Mouse (Mus musculus) midbrain, embryonic 16.5 days (tissue): ENCODE data around the gene Lrp1. TPM values are rescaled to one million over a fixed set of nuclear protein-coding genes. Genes with fewer than 3 reads are reported as not detected.
A peak's percentile ranks its signal among the peaks of the same experiment; 100 is the strongest.

Source experiments
- ATAC-seq: fragments of 200-750 bp; cut with Nextera tagmentation; 2 replicates; pipeline ENCODE4 v1.8.0; 2017; ENCODE audit warnings: moderate TSS enrichment
- H3K27ac ChIP-seq: fragments of 300-500 bp; sonication (generic); 2 replicates; pipeline ENCODE4 v1.5.1; 2014; ENCODE audit warnings: mild to moderate bottlenecking, low read length, mixed read lengths
- H3K27me3 ChIP-seq: fragments of 300-500 bp; sonication (generic); 2 replicates; pipeline ENCODE4 v1.6.1; 2014; ENCODE audit warnings: low read depth, low read length, mixed read lengths; ENCODE audit not compliant: control insufficient read depth, insufficient read depth
- H3K36me3 ChIP-seq: fragments of 300-500 bp; sonication (generic); 2 replicates; pipeline ENCODE4 v1.6.1; 2014; ENCODE audit warnings: mild to moderate bottlenecking, low read length, moderate library complexity, mixed read lengths; ENCODE audit not compliant: control insufficient read depth, insufficient read depth
- H3K4me1 ChIP-seq: fragments of 300-500 bp; sonication (generic); 2 replicates; pipeline ENCODE4 v1.6.1; 2014; ENCODE audit warnings: mild to moderate bottlenecking, low read length, mixed read lengths; ENCODE audit not compliant: control insufficient read depth, insufficient read depth
- H3K4me2 ChIP-seq: fragments of 300-500 bp; sonication (generic); 2 replicates; pipeline ENCODE4 v1.6.1; 2014; ENCODE audit warnings: mild to moderate bottlenecking, low read length, mixed read lengths
- H3K4me3 ChIP-seq: fragments of 300-500 bp; sonication (generic); 2 replicates; pipeline ENCODE4 v1.5.1; 2014; ENCODE audit warnings: low read depth, mild to moderate bottlenecking, low read length, moderate library complexity, mixed read lengths
- H3K9ac ChIP-seq: fragments of 300-500 bp; sonication (generic); 2 replicates; pipeline ENCODE4 v1.6.1; 2014; ENCODE audit warnings: low read depth, low read length, mixed read lengths
- H3K9me3 ChIP-seq: fragments of 300-500 bp; sonication (generic); replicated peaks from 2 replicates; pipeline ENCODE4 v1.6.1; 2014; ENCODE audit warnings: mild to moderate bottlenecking, low read length, mixed read lengths; ENCODE audit not compliant: control insufficient read depth, poor library complexity, severe bottlenecking
- WGBS: fragments of 180-500 bp; shearing (Covaris S2); extraction: QIAGEN DNeasy Blood & Tissue Kit; methylation state at CpG from one replicate; pipeline ENCODE4 v1.1.7; 2014; 5-methylcytosine and 5-hydroxymethylcytosine counted together
- polyA plus RNA-seq: library from polyadenylated mRNA; unstranded; fragments of >200 nt; fragmentation: Nextera tagmentation; extraction: Ambion mirVana; gene quantifications from 2 replicates; pipeline ENCODE4 v1.2.1, GENCODE M21; 2015

The Lrp1 gene
- polyA plus RNA-seq, 1 experiment from 2014 or later = 110 TPM

- H3K4me1 ChIP-seq = peaks cover 56% of the 10 kb centered on the region
- peak overlapping the region; percentile 38 for H3K9ac ChIP-seq
- peaks cover 6% of the 10 kb centered on the region for H3K27me3 ChIP-seq
- H3K9me3 ChIP-seq = no peaks in the 10 kb centered on the region
- H3K36me3 ChIP-seq = peaks cover 4% of the 10 kb centered on the region; the same call in 1 of the 2 replicates
- peak overlapping the region; percentile 82 for H3K27ac ChIP-seq
- peak overlapping the region; percentile 5 for H3K4me3 ChIP-seq
- WGBS = 3% methylated on average over 16 of the region's 16 CpGs
- no peak for ATAC-seq
- H3K4me2 ChIP-seq = peak overlapping the region; percentile 96
Measured at GRCm38 (mm10) chr10:127513501-127514091, 107.4 kb downstream of the Lrp1 start.

GRCm38 (mm10) chr10:127512813-127513212 lies 108.1 kb downstream of the Lrp1 start:
- Histone ChIP-seq H3K36me3 (peaks cover 1% of the 10 kb centered on the region; the same call in 1 of the 2 replicates), H3K27ac (peak overlapping the region; percentile 99), H3K27me3 (peaks cover 6% of the 10 kb centered on the region), H3K4me2 (peak overlapping the region; percentile 96), H3K4me3 (peak overlapping the region; percentile 48), H3K9ac (peak overlapping the region; percentile 89), H3K9me3 (no peaks in the 10 kb centered on the region), H3K4me1 (peaks cover 59% of the 10 kb centered on the region)
- peak; percentile 37 for ATAC-seq
- under 1% methylated on average over 27 of the region's 27 CpGs for WGBS

- peaks cover 59% of the 10 kb centered on the region for H3K4me1 ChIP-seq
- 1% methylated on average over 7 of the region's 7 CpGs for WGBS
- no peak for ATAC-seq
Measured at GRCm38 (mm10) chr10:127512307-127512666, 108.7 kb downstream of the Lrp1 start.

GRCm38 (mm10) chr10:127511634-127512306 lies 109.2 kb downstream of the Lrp1 start:
- peak overlapping the region; percentile 48 for H3K4me3 ChIP-seq
- no peaks in the 10 kb centered on the region for H3K9me3 ChIP-seq
- peaks cover 6% of the 10 kb centered on the region for H3K27me3 ChIP-seq
- WGBS = under 1% methylated on average over 37 of the region's 46 CpGs
- peak overlapping the region; percentile 99 for H3K27ac ChIP-seq
- H3K36me3 ChIP-seq = no peaks in the 10 kb centered on the region
- H3K4me1 ChIP-seq = peaks cover 59% of the 10 kb centered on the region
- peak; percentile 19 for ATAC-seq
- peak overlapping the region; percentile 89 for H3K9ac ChIP-seq
- peak overlapping the region; percentile 96 for H3K4me2 ChIP-seq

More at GRCm38 (mm10) chr10:127512307-127512666, 108.7 kb downstream of the Lrp1 start:
- peak overlapping the region; percentile 89 for H3K9ac ChIP-seq
- peak overlapping the region; percentile 48 for H3K4me3 ChIP-seq
- no peaks in the 10 kb centered on the region for H3K9me3 ChIP-seq
- peaks cover 6% of the 10 kb centered on the region for H3K27me3 ChIP-seq
- peak overlapping the region; percentile 96 for H3K4me2 ChIP-seq
- H3K36me3 ChIP-seq = no peaks in the 10 kb centered on the region
- H3K27ac ChIP-seq = peak overlapping the region; percentile 99

DNA sequence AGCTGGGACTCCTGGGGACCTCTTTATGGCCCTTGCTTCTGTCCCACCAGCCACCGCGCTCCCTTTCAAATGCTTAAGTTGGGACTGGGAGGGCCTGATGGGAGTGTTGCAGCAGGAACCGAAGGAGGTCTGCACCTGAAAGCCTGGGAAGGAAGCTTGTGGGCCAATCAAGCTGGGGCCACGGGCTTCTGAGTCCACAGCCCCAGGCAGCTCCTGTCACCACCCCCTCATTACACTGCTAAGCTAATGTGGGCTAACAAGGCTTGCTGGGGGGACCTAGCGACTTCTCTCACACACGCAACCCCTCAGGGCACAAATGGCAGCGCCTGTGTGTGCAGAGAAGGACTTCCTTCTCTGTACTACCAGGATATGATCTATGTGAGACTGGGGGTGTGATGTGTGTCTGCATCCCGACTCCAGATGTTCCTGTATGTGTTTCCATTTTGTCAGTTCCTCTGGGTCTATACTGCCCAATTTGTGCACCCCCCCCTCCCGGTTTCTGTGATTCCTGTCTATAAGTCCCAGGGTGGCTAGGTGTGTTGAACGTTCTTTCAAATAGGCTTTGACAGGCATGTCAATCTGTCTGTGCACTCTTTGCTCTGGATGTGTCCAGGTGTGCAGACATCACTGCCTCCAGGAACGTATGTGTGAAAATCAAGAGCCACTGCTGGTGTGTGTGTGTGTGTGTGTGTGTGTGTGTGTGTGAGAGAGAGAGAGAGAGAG lies 109.9 kb downstream of the Lrp1 start:
- H3K4me2 ChIP-seq = peak overlapping the region; percentile 96
- H3K27me3 ChIP-seq = peaks cover 6% of the 10 kb centered on the region
- peaks cover 53% of the 10 kb centered on the region for H3K4me1 ChIP-seq
- peak overlapping the region; percentile 89 for H3K9ac ChIP-seq
- H3K9me3 ChIP-seq = no peaks in the 10 kb centered on the region
- peak overlapping the region; percentile 99 for H3K27ac ChIP-seq
- ATAC-seq = no peak
- 5% methylated on average over 11 of the region's 11 CpGs for WGBS
- peak overlapping the region; percentile 48 for H3K4me3 ChIP-seq
- no peaks in the 10 kb centered on the region for H3K36me3 ChIP-seq

DNA sequence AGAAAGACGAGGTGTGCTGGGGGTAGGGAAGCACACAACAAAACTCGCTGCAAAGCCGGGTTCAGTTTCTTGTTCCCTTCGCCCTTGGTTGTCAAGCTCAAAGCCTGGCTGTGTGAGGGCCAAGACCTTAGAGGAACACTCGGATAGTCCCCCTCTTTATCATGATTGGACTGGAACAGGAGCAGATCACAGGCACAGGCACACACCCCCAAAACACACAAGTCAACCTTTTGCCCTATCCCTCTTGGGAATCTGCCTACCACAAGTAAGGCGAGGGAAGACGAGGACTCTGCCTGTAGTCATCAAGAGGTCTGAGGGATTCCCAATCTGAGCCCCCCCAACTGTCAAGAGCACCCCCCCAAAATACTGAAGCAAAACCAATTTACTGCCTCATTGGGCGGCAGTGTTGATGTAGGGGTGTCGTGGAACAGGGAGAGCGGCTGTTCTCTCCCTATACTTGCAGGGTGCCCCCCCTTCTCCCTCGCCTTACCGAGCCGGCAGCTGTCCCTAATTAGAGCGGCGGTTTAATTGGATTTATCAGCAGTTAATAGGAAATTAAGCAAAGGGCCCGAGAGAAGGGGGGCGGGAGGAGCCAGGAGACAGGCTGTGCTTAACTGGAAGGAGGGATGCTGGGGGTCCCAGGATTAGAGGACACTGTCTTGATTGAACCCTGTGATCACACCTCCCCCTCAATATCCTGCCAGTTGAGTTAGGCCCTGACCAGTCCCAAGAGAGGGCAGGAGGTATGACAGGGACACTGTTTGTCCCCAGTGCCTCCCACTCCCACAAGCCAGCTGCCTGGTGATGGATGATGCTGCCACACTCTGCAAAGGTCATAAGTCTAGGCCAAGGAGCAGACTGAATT lies 110.9 kb downstream of the Lrp1 start:
- Histone ChIP-seq H3K27me3 (peaks cover 1% of the 10 kb centered on the region; the same call in 1 of the 2 replicates), H3K9ac (peak overlapping the region; percentile 66), H3K4me1 (peaks cover 44% of the 10 kb centered on the region), H3K4me3 (peak overlapping the region; percentile 44), H3K4me2 (peak overlapping the region; percentile 72), H3K36me3 (no peaks in the 10 kb centered on the region), H3K27ac (peak overlapping the region; percentile 99), H3K9me3 (no peaks in the 10 kb centered on the region)
- ATAC-seq = no peak; the same call in 1 of the 2 replicates
- WGBS = 6% methylated on average over 17 of the region's 17 CpGs

DNA sequence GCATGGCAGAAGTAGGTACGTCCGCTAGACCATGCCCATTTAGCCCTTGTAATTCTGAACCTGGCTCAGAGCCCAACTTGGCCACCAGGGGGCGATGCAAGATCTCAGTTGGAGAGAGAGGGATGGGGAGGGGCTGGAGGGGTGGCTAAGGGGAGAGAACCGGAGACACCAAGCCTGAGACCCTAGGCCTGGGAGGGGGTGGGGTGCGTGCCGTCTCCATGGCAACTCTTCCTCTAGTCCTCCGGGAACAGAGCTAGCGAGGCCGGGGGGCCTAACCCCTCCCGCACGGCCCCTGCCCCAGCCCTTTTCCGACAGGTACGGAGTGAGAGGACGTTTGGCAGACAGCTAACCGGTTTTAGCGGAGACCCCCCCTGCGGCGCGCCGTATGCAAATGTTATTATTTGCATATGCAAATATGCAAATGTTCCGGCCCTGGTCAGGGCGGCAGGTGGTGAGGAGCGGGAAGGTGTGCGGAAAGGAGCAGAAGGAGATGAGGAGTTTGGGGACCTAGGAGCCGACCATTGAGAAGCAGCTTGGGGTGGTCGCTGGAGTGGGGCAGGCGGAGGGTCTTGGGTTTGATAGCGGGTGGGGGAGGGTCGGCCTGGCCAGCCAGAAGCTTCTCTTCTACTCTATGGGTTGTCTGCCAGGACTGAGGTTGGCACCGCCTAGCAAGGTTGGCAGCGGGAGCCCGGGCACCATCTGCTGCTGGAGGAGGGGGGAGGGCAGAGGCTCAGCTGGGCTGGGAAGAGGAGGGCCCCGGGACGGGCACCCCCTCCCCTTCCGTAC lies 111.7 kb downstream of the Lrp1 start:
- WGBS = under 1% methylated on average over 35 of the region's 35 CpGs
- Histone ChIP-seq H3K9ac (peak overlapping the region; percentile 66), H3K4me2 (peak overlapping the region; percentile 72), H3K4me1 (peaks cover 44% of the 10 kb centered on the region), H3K9me3 (no peaks in the 10 kb centered on the region), H3K36me3 (no peaks in the 10 kb centered on the region), H3K27me3 (no peaks in the 10 kb centered on the region), H3K4me3 (peak overlapping the region; percentile 44), H3K27ac (peak overlapping the region; percentile 99)
- ATAC-seq = peak; percentile 53

GRCm38 (mm10) chr10:127508239-127508638 lies 112.7 kb downstream of the Lrp1 start:
- Histone ChIP-seq H3K27me3 (no peaks in the 10 kb centered on the region), H3K27ac (peak overlapping the region; percentile 99; the same call in 1 of the 2 replicates), H3K4me2 (peak overlapping the region; percentile 72; the same call in 1 of the 2 replicates), H3K9me3 (no peaks in the 10 kb centered on the region), H3K36me3 (no peaks in the 10 kb centered on the region), H3K9ac (peak overlapping the region; percentile 32; the same call in 1 of the 2 replicates), H3K4me3 (no peak overlapping the region), H3K4me1 (peaks cover 36% of the 10 kb centered on the region)
- no peak for ATAC-seq
- WGBS = 3% methylated on average over 15 of the region's 15 CpGs
